Mouse (Mus musculus): ENCODE measurements around the gene Sacm1l.

- TF ChIP-seq CTCF (IDR thresholded peaks at IDR 0.05; ENCODE audit: borderline replicate concordance, control insufficient read depth, extremely low read depth, insufficient read depth, low read length, poor library complexity): no peak
- TF ChIP-seq POLR2A (IDR thresholded peaks at IDR 0.05; ENCODE audit: control insufficient read depth, extremely low read depth, insufficient read depth, low read length, poor library complexity): no peak
These were observed 65.6 kb downstream of the Sacm1l start for GRCm38 (mm10) chr9:123595194-123595593.
